Mouse (Mus musculus): ENCODE measurements around the gene Trpv2. TPM values are rescaled to one million over a fixed set of nuclear protein-coding genes. Genes with fewer than 3 reads are reported as not detected.

Trpv2 gene
- 10 to 100 TPM; 36.9 to 40.4 TPM for total RNA-seq (2021)

DNA sequence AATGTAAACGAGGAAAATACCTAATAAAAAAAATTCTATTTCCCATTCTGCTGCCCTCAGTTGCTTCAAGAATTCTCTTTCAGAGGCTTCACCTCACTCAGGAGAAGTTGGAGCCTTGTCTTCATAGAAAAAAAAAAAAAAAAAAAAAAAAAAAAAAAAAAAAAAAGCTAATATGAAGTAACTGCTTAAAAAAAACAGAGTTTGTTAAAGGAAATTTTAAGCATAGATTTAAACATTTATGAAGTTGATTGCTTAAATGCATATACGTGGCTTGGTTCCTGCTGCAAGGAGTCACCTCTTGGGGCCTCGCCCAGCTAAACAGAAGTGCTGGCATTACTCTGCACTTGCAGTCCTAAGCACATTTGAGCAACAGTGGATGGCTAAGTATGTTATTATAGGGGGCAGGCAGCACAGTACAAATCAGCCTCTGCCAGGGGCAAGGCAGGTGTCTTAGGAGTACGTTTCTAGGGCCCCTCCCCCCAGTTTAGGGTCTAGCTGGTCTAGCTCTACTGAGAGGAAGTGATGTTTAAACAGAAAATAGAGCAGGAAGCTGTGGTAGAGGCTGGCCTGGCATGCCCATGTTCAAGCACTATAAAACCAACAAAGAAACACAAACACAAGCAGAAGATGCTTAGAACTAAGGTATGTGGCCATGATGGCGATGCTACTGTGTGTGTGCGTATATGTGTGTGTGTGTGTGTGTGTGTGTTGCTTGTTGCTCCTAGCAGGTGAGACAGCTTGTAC is at the start of gene Trpv2:
TSS of gene Trpv2 (plus strand) at position 528 of the 744 bp plus-strand sequence.
- DNase-seq, result no peak
- intact Hi-C loops (cut with DNase I), result no loop called here

GRCm38 (mm10) chr11:62537089-62537488 is 37.2 kb upstream of the Trpv2 start:
- intact Hi-C loops (cut with DNase I), result no loop called here
- DNase-seq, result no peak

- intact Hi-C loops (cut with DNase I), result no loop called here
- peak; percentile 10 for DNase-seq
Measured at GRCm38 (mm10) chr11:62537590-62537989, 36.7 kb upstream of the Trpv2 start.

GRCm38 (mm10) chr11:62538321-62539088 is 35.8 kb upstream of the Trpv2 start:
- intact Hi-C loops (cut with DNase I), result no loop called here
- DNase-seq, result peak; percentile 62

GRCm38 (mm10) chr11:62539089-62539890 is 35.0 kb upstream of the Trpv2 start, which contains the start of gene Cenpv:
Gene Cenpv (minus strand): TSS chr11:62539261.
- DNase-seq, result peak; percentile 77
- intact Hi-C loops (cut with DNase I), result no loop called here

DNA sequence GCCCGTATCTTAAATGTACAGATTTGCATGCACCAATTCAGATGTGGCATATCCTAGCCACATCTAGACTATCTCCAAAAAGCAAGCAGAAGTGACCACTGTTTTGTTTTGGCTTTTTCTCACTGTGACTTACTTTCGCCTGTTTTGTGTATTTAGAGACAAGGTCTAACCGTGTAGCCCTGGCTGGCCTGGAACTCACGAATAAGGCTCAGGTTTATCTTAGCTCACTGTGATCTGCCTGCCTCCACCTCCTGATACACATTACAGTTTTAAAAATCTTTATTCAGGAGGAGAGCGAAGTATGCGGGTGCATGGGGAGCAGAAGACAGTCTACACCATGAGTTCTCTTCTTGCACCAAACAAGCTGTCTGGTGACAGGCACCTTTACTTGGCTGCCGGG is 34.1 kb upstream of the Trpv2 start:
- intact Hi-C loops (cut with DNase I), result no loop called here
- DNase-seq, result no peak

DNA sequence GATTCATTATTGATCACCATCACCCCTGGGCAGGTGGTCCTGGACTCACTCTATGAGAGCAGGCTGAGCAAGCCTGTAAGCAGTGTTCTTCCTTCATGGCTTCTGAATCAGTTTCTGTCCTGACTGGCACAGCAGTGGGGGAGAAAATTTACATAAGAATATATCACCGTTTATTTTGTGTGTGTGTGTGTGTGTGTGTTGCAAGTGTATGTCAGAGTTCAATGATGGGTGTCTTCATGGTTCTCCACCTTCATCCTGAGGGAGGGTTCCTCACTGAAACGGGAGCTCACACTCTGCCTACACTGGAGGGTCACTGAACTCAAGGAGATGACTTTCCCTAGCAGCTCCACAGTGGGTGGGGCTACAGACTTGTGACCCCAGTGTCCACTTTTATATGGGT is 33.3 kb upstream of the Trpv2 start:
- intact Hi-C loops (cut with DNase I), result no loop called here
- no peak for DNase-seq

- intact Hi-C loops (cut with DNase I), result no loop called here
- DNase-seq, result no peak
Measured at GRCm38 (mm10) chr11:62541581-62541980, 32.7 kb upstream of the Trpv2 start.

DNA sequence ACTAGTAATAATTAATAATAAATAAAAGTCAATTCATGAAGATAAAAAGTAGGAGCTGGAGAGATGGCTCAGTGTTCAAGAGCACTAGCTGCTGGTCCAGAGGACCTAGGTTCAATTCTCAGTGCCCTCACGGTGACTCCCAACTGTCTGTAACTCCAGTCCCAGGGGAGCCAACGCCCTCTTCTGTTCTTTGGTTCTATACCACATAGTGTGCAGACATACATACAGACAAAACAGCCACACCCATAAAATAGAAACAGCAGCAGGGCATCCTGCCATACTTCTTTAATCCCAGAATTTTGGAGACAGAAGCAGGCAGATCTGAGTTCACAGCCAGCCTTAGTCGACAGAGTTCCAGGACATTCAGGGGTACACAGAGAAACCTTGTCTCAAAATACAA is 30.3 kb upstream of the Trpv2 start:
- no peak for DNase-seq
- intact Hi-C loops (cut with DNase I), result no loop called here

GRCm38 (mm10) chr11:62549782-62550181 is 24.5 kb upstream of the Trpv2 start:
- intact Hi-C loops (cut with DNase I), result no loop called here

DNA sequence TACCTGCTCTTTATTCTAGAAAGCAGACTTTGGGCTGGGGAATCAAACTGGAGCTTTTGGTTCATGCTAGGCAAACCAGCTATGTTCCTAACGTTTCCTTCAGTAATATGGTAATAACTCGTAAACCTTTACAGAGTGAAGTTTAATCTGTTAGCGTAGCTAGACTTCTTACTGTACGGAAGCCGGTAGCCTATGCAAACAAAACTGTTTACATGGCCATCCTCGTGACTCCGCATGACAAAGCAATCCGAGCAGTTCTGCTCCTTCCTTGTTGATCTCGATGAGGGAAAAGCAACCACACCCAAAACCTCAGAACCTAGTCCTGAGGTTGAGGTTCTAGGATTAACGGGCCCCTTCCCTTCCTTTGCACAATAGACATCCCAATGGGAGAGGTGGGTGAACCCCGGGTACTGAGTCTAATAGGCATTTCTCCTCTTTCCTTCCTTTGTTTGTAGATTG is 24.0 kb upstream of the Trpv2 start:
- peak; percentile 28 for DNase-seq
- intact Hi-C loops (cut with DNase I), result no loop called here

More at GRCm38 (mm10) chr11:62549782-62550181, 24.5 kb upstream of the Trpv2 start:
- peak; percentile 77 for DNase-seq

DNA sequence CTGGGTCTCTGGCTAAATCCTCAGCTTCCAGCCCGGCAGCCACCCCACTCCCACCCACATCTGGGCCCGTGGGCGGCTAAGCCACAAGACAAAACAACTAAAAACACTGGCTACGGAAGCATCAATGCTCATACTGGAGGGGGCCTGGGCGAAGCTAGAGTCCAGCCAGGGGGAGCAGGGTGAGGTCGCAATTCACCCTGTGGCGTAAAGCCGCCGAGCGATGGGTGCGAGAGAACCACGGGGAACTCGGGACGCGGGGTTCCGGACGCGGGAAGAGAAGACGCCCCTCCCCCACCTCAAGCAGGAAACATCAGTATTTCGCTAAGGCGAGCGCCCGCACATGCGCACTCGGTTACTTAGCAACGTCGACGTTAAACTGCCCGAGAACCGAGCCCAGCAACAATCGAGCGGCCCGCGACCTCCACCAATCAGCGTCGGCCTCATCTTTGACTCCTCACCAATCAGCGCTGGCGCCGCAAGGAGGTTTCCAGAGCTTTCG is 23.5 kb upstream of the Trpv2 start, which contains the start of gene Ubb:
TSS of gene Ubb (plus strand) at position 445 of the 499 bp plus-strand sequence.
- peak; percentile 100 for DNase-seq
- intact Hi-C loops (cut with DNase I), result no loop called here

- intact Hi-C loops (cut with DNase I), result no loop called here
- DNase-seq, result peak; percentile 94
Measured at GRCm38 (mm10) chr11:62551226-62552119, 22.8 kb upstream of the Trpv2 start.

GRCm38 (mm10) chr11:62553186-62553585 is 21.1 kb upstream of the Trpv2 start:
- DNase-seq, result no peak
- intact Hi-C loops (cut with DNase I), result no loop called here

- intact Hi-C loops (cut with DNase I), result no loop called here
- no peak for DNase-seq
Measured at GRCm38 (mm10) chr11:62553633-62554032, 20.7 kb upstream of the Trpv2 start.

DNA sequence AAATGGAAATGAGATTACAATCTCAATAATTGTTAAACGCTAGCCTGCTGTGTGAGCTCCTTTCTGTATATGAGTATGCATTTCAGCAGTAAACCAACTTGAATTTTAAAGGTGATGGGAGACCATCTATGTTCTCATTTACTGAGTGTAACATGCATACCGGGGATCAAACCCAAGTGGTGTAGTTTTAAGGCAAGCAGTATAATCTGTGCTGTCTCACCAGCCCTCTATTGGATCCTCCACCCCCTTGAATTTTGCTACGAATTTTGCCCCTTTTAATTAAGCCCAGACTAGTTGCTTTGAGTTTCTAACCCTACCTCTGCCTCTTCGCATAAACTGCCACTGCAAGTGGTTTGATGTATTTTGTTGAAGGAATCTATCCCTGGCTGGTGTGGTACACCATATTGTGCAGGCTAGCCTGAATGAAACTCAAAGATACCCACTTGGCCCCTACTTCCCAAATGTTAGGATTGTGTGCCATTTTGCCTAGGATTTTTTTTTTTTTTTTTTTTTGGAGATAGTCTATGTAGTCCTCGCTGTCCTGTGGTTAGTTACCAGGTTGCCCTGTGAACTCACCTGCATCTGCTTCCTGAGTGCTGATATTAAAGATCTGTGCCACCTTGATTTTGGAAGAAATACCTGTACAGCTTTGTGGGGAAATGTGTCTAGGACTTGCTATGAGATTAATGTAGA is 20.0 kb upstream of the Trpv2 start:
- intact Hi-C loops (cut with DNase I), result no loop called here
- no peak for DNase-seq

DNA sequence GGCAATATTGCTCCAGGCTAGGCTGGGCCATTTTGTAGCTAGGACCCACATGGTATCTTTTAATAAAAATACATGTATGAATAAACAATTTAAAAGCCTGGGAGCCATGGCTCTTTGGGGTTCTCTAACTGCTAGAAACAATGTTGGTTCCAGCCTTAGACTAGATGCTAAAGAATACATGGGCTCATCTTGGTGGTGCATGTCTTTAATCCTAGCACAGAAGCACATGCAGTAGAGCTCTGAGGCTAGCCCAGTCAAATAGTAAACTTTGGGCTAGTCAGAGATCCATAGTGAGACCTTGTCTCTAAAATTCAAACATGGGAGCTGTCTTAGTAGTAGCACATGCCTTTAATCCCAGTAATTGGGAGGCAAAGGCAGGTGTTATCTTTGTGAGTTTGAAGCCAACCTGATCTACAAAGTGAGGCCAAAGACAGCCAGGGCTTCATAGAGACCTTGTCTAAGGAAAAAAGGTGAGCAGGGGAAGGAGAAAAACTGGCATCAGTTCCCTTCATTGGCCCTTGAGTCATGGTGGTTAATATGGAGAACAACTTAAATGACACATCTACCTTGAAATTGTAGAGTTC is 19.3 kb upstream of the Trpv2 start:
- intact Hi-C loops (cut with DNase I), result no loop called here
- no peak for DNase-seq

DNA sequence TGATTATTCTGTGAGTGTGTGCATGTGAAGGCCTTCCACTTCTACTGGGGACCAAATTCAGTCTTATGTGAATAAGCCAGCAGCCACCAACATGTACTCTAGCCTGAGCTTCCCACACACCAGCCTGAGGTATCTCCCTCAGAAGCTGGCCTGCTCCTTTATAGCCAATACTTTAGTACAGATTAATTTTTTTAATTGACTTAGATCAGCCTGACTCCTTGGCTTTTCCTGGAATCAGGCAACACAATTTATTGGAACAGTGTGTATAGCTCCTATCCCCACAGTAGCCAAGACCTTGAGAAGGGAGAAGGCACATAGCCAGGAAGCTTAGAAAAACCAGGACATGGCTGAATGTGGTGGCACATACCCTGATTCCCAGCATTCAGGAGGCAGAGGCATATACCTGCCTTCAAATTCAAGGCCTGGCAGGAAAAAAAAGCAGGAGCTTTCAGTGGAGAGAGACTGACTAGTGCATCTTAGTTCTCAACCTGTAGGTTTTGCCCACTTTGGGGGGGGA is 18.3 kb upstream of the Trpv2 start:
- DNase-seq, result no peak
- intact Hi-C loops (cut with DNase I), result no loop called here

GRCm38 (mm10) chr11:62557205-62557604 is 17.1 kb upstream of the Trpv2 start:
- DNase-seq, result no peak
- intact Hi-C loops (cut with DNase I), result no loop called here

Data from left cerebral cortex, postnatal 4 days (tissue).